Mouse (Mus musculus): Measurements from ENCODE around the gene Nfatc2ip. TPM values are rescaled to one million over a fixed set of nuclear protein-coding genes. Genes with fewer than 3 reads are reported as not detected.
"Not testable (repeated sequence)": the region's sequence is repeated elsewhere in the genome, so short reads cannot be mapped to it uniquely, and the experiment has no call there.

Gene Nfatc2ip
- polyA plus RNA-seq, 1 experiment: 7.9 TPM

- no peak for DNase-seq (ENCODE audit: low spot score)
Measured at GRCm38 (mm10) chr7:126408686-126409085, 12.1 kb upstream of the Nfatc2ip start.

GRCm38 (mm10) chr7:126402518-126402917, 6.0 kb upstream of the Nfatc2ip start:
- DNase-seq (ENCODE audit: low spot score): not testable (repeated sequence)

GRCm38 (mm10) chr7:126399548-126399947, 3.0 kb upstream of the Nfatc2ip start:
- peak; percentile 56 for DNase-seq (ENCODE audit: low spot score)

- no peak for DNase-seq (ENCODE audit: low spot score)
Measured at GRCm38 (mm10) chr7:126397822-126398221, 1.3 kb upstream of the Nfatc2ip start.

GRCm38 (mm10) chr7:126397221-126397620, 684 bp upstream of the Nfatc2ip start:
- DNase-seq (ENCODE audit: low spot score): no peak

- DNase-seq (ENCODE audit: low spot score): not testable (repeated sequence)
Measured at GRCm38 (mm10) chr7:126392086-126392884, 4.3 kb downstream of the Nfatc2ip start.

- no peak for DNase-seq (ENCODE audit: low spot score)
Measured at GRCm38 (mm10) chr7:126388185-126388584, 8.4 kb downstream of the Nfatc2ip start.

- DNase-seq (ENCODE audit: low spot score): no peak
Measured at GRCm38 (mm10) chr7:126383565-126383964, 13.0 kb downstream of the Nfatc2ip start.

- peak; percentile 81 for DNase-seq (ENCODE audit: low spot score)
Measured at GRCm38 (mm10) chr7:126377278-126378158, 19.0 kb downstream of the Nfatc2ip start, which contains the start of gene Spns1. Spns1 (minus strand) TSS chr7:126377450.

- DNase-seq (ENCODE audit: low spot score): no peak
Measured at GRCm38 (mm10) chr7:126376903-126377277, 19.6 kb downstream of the Nfatc2ip start.

GRCm38 (mm10) chr7:126375012-126375411, 21.5 kb downstream of the Nfatc2ip start:
- no peak for DNase-seq (ENCODE audit: low spot score)

- no peak for DNase-seq (ENCODE audit: low spot score)
Measured at GRCm38 (mm10) chr7:126374526-126374925, 22.0 kb downstream of the Nfatc2ip start.

GRCm38 (mm10) chr7:126373007-126373406, 23.5 kb downstream of the Nfatc2ip start:
- no peak for DNase-seq (ENCODE audit: low spot score)

- no peak for DNase-seq (ENCODE audit: low spot score)
Measured at GRCm38 (mm10) chr7:126369393-126369792, 27.1 kb downstream of the Nfatc2ip start, which contains the start of gene Lat. Lat (minus strand) TSS chr7:126369570.

- DNase-seq (ENCODE audit: low spot score): no peak
Measured at GRCm38 (mm10) chr7:126368367-126368766, 28.2 kb downstream of the Nfatc2ip start.

GRCm38 (mm10) chr7:126367636-126368035, 28.9 kb downstream of the Nfatc2ip start:
- no peak for DNase-seq (ENCODE audit: low spot score)

- DNase-seq (ENCODE audit: low spot score): no peak
Measured at GRCm38 (mm10) chr7:126363038-126363437, 33.5 kb downstream of the Nfatc2ip start.

GRCm38 (mm10) chr7:126359049-126359448, 37.5 kb downstream of the Nfatc2ip start:
- no peak for DNase-seq (ENCODE audit: low spot score)

GRCm38 (mm10) chr7:126358413-126358812, 38.1 kb downstream of the Nfatc2ip start:
- no peak for DNase-seq (ENCODE audit: low spot score)

- no peak for DNase-seq (ENCODE audit: low spot score)
Measured at GRCm38 (mm10) chr7:126357838-126358237, 38.7 kb downstream of the Nfatc2ip start.

GRCm38 (mm10) chr7:126356793-126357591, 39.5 kb downstream of the Nfatc2ip start:
- DNase-seq (ENCODE audit: low spot score): no peak
